Mouse (Mus musculus): Measurements from ENCODE around the gene Frmd4b. TPM values are rescaled to one million over a fixed set of nuclear protein-coding genes. Genes with fewer than 3 reads are reported as not detected.

The Frmd4b gene
- total and polyA plus RNA-seq, 3 experiments = 7.3 to 18.1 (median 11.9) TPM

- Histone ChIP-seq H3K36me3 (ENCODE audit: control insufficient read depth, insufficient read depth, low read length) (no peaks in the 10 kb centered on the region), H3K4me3 (no peak overlapping the region), H3K79me2 (replicated peaks; ENCODE audit: control insufficient read depth, insufficient read depth, low read length) (no peaks in the 10 kb centered on the region), H3K9ac (ENCODE audit: low read depth, low read length) (no peak overlapping the region), H3K27me3 (ENCODE audit: control insufficient read depth, insufficient read depth, low read length) (no peaks in the 10 kb centered on the region), H3K4me1 (ENCODE audit: control insufficient read depth, insufficient read depth, low read length) (no peaks in the 10 kb centered on the region), H3K27ac (no peak overlapping the region)
- TF ChIP-seq EP300 (IDR thresholded peaks at IDR 0.05; ENCODE audit: insufficient read depth, low read depth, low read length) = no peak
- no peak for TF ChIP-seq CTCF (IDR thresholded peaks at IDR 0.05)
- no peak for TF ChIP-seq POLR2A (IDR thresholded peaks at IDR 0.05; ENCODE audit: insufficient read depth, low read depth, low read length)
- WGBS = 70% methylated on average over 15 of the region's 15 CpGs
- intact Hi-C loops (cut with DNase I) = loop anchor here (5.0 kb wide), 1 partner anchor 88 kb away; the partner anchor contains the start of gene Frmd4b
- no peak for DNase-seq
Measured at GRCm38 (mm10) chr6:97528961-97529680, 88.2 kb downstream of the Frmd4b start.

- Histone ChIP-seq H3K36me3 (ENCODE audit: control insufficient read depth, insufficient read depth, low read length) (no peaks in the 10 kb centered on the region), H3K4me3 (no peak overlapping the region), H3K9ac (ENCODE audit: low read depth, low read length) (no peak overlapping the region), H3K27ac (no peak overlapping the region), H3K4me1 (ENCODE audit: control insufficient read depth, insufficient read depth, low read length) (peaks cover 5% of the 10 kb centered on the region), H3K27me3 (ENCODE audit: control insufficient read depth, insufficient read depth, low read length) (no peaks in the 10 kb centered on the region), H3K79me2 (replicated peaks; ENCODE audit: control insufficient read depth, insufficient read depth, low read length) (no peaks in the 10 kb centered on the region)
- peak; percentile 34 to 68 for DNase-seq
- 25% methylated on average over 8 of the region's 8 CpGs for WGBS
- TF ChIP-seq POLR2A (IDR thresholded peaks at IDR 0.05; ENCODE audit: insufficient read depth, low read depth, low read length) = no peak
- peak; percentile 78 for TF ChIP-seq EP300 (IDR thresholded peaks at IDR 0.05; ENCODE audit: insufficient read depth, low read depth, low read length)
- intact Hi-C loops (cut with DNase I) = loop anchor here (1.0 to 5.0 kb wide), 4 partner anchors 91 to 248 kb away; partner anchors contain the start of gene Frmd4b
Measured at GRCm38 (mm10) chr6:97526092-97526491, 91.2 kb downstream of the Frmd4b start.

DNA sequence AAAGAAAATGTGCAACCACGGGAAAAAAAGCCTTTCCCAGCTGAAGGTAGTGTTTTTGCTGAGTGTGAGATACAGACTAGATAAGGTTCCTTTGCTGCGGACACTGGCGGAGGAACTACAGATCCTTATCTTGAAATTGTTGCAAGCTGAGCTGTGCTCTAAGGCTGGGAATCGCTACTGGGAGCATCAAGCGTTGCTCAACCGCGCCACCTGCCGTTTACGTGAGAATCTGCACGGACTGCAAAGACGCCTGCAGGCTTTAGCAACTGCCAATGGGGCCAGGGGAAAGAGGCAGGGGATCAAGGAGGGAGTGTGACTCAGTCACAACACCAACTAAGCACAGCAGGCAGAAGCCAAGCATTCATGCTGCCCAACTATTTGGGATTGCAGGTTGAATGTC is 94.2 kb downstream of the Frmd4b start:
- Histone ChIP-seq H3K4me1 (ENCODE audit: control insufficient read depth, insufficient read depth, low read length) (peaks cover 9% of the 10 kb centered on the region), H3K4me3 (no peak overlapping the region), H3K27me3 (ENCODE audit: control insufficient read depth, insufficient read depth, low read length) (no peaks in the 10 kb centered on the region), H3K9ac (ENCODE audit: low read depth, low read length) (no peak overlapping the region), H3K27ac (no peak overlapping the region), H3K79me2 (replicated peaks; ENCODE audit: control insufficient read depth, insufficient read depth, low read length) (no peaks in the 10 kb centered on the region), H3K36me3 (ENCODE audit: control insufficient read depth, insufficient read depth, low read length) (no peaks in the 10 kb centered on the region)
- TF ChIP-seq POLR2A (IDR thresholded peaks at IDR 0.05; ENCODE audit: insufficient read depth, low read depth, low read length) (no peak), EP300 (IDR thresholded peaks at IDR 0.05; ENCODE audit: insufficient read depth, low read depth, low read length) (peak; percentile 95), CTCF (IDR thresholded peaks at IDR 0.05) (peak; percentile 98)
- WGBS = 0% methylated on average over 11 of the region's 11 CpGs
- intact Hi-C loops (cut with DNase I) = loop anchor here (1.0 to 5.0 kb wide), 4 partner anchors 36 to 376 kb away; partner anchors contain the start of gene Eogt
- peak; percentile 75 to 85 for DNase-seq

GRCm38 (mm10) chr6:97521279-97522038 is 95.9 kb downstream of the Frmd4b start:
- Histone ChIP-seq H3K27me3 (ENCODE audit: control insufficient read depth, insufficient read depth, low read length) (no peaks in the 10 kb centered on the region), H3K4me1 (ENCODE audit: control insufficient read depth, insufficient read depth, low read length) (peaks cover 15% of the 10 kb centered on the region), H3K9ac (ENCODE audit: low read depth, low read length) (no peak overlapping the region), H3K79me2 (replicated peaks; ENCODE audit: control insufficient read depth, insufficient read depth, low read length) (no peaks in the 10 kb centered on the region), H3K27ac (peak overlapping the region; percentile 42), H3K4me3 (no peak overlapping the region), H3K36me3 (ENCODE audit: control insufficient read depth, insufficient read depth, low read length) (no peaks in the 10 kb centered on the region)
- intact Hi-C loops (cut with DNase I) = loop anchor here (2.0 to 5.0 kb wide), 4 partner anchors 15 to 374 kb away; partner anchors contain the start of gene Eogt
- DNase-seq = peak in 1 of 2 experiments; percentile 19
- TF ChIP-seq POLR2A (IDR thresholded peaks at IDR 0.05; ENCODE audit: insufficient read depth, low read depth, low read length) = 0 out of 2 replicates have a peak, but pooled peaks have one; percentile 35
- peak; percentile 49; the same call in 1 of the 2 replicates for TF ChIP-seq EP300 (IDR thresholded peaks at IDR 0.05; ENCODE audit: insufficient read depth, low read depth, low read length)
- TF ChIP-seq CTCF (IDR thresholded peaks at IDR 0.05) = no peak
- 38% methylated on average over 13 of the region's 13 CpGs for WGBS

GRCm38 (mm10) chr6:97520566-97520965 is 96.8 kb downstream of the Frmd4b start:
- Histone ChIP-seq H3K27ac (no peak overlapping the region; the same call in 1 of the 2 replicates), H3K4me3 (no peak overlapping the region), H3K4me1 (ENCODE audit: control insufficient read depth, insufficient read depth, low read length) (peaks cover 15% of the 10 kb centered on the region), H3K79me2 (replicated peaks; ENCODE audit: control insufficient read depth, insufficient read depth, low read length) (no peaks in the 10 kb centered on the region), H3K27me3 (ENCODE audit: control insufficient read depth, insufficient read depth, low read length) (no peaks in the 10 kb centered on the region), H3K9ac (ENCODE audit: low read depth, low read length) (no peak overlapping the region), H3K36me3 (ENCODE audit: control insufficient read depth, insufficient read depth, low read length) (no peaks in the 10 kb centered on the region)
- no peak for DNase-seq
- WGBS = 67% methylated on average over 2 of the region's 2 CpGs
- intact Hi-C loops (cut with DNase I) = loop anchor here (2.0 to 5.0 kb wide), 3 partner anchors 14 to 373 kb away; partner anchors contain the start of gene Eogt
- TF ChIP-seq POLR2A (IDR thresholded peaks at IDR 0.05; ENCODE audit: insufficient read depth, low read depth, low read length) = no peak
- peak; percentile 71 for TF ChIP-seq CTCF (IDR thresholded peaks at IDR 0.05)
- TF ChIP-seq EP300 (IDR thresholded peaks at IDR 0.05; ENCODE audit: insufficient read depth, low read depth, low read length) = no peak
